Mouse (Mus musculus) small intestine, adult 2 months (tissue): ENCODE data around the gene Pax2. TPM values are rescaled to one million over a fixed set of nuclear protein-coding genes. Genes with fewer than 3 reads are reported as not detected.

Experiments used
- H3K27ac ChIP-seq: fragments of 200-500 bp; 2 replicates; pipeline ENCODE4 v1.5.1; 2012; ENCODE audit warnings: low read depth, low read length, control low read depth, inconsistent platforms; ENCODE audit not compliant: insufficient read depth
- H3K27me3 ChIP-seq: fragments of 200-500 bp; 2 replicates; pipeline ENCODE4 v1.6.1; 2012; ENCODE audit warnings: mild to moderate bottlenecking, moderate library complexity, low read length, inconsistent platforms; ENCODE audit not compliant: control insufficient read depth, insufficient read depth
- H3K36me3 ChIP-seq: fragments of 200-500 bp; 2 replicates; pipeline ENCODE4 v1.6.1; 2012; ENCODE audit warnings: mild to moderate bottlenecking, low read length, control low read depth, inconsistent platforms; ENCODE audit not compliant: control insufficient read depth, insufficient read depth
- H3K4me1 ChIP-seq: fragments of 200-500 bp; 2 replicates; pipeline ENCODE4 v1.6.1; 2012; ENCODE audit warnings: low read length, inconsistent platforms, mixed read lengths; ENCODE audit not compliant: control insufficient read depth, insufficient read depth, insufficient read length
- H3K4me3 ChIP-seq: fragments of 200-500 bp; 2 replicates; pipeline ENCODE4 v1.5.1; 2012; ENCODE audit warnings: low read depth, mild to moderate bottlenecking, control low read depth, inconsistent platforms, low read length, moderate library complexity
- CTCF ChIP-seq: fragments of 200-500 bp; IDR thresholded peaks from 2 replicates; pipeline ENCODE4 v1.5.1; 2012; ENCODE audit warnings: low read depth, mild to moderate bottlenecking, control low read depth, inconsistent platforms, low read length, moderate library complexity, mixed read lengths; ENCODE audit not compliant: insufficient replicate concordance, insufficient read length; ENCODE audit errors: extremely low read depth
- POLR2A ChIP-seq: fragments of 200-500 bp; IDR thresholded peaks from 2 replicates; pipeline ENCODE4 v1.6.1; 2012; ENCODE audit warnings: low read depth, mild to moderate bottlenecking, control low read depth, inconsistent platforms, low read length, moderate library complexity
- WGBS: fragments of 180-500 bp; shearing (Covaris S2); methylation state at CpG from one replicate; pipeline ENCODE4 v1.1.7; 2018; 5-methylcytosine and 5-hydroxymethylcytosine counted together
- polyA plus RNA-seq: library from polyadenylated mRNA; depleted of rRNA; stranded (reverse); fragments of >200 nt; gene quantifications from 2 replicates; pipeline ENCODE4 v1.2.3, GENCODE M21; 2012

Gene Pax2
- polyA plus RNA-seq, 1 experiment = not detected

- no peaks in the 10 kb centered on the region for H3K36me3 ChIP-seq
- WGBS = 31% methylated on average over 4 of the region's 4 CpGs
- H3K27ac ChIP-seq = no peak overlapping the region
- TF ChIP-seq POLR2A (no peak), CTCF (no peak)
- no peak overlapping the region for H3K4me3 ChIP-seq
- no peaks in the 10 kb centered on the region for H3K4me1 ChIP-seq
- H3K27me3 ChIP-seq = peaks cover 6% of the 10 kb centered on the region; the same call in 1 of the 2 replicates
Measured at GRCm38 (mm10) chr19:44825819-44826218, 70.0 kb downstream of the Pax2 start.

GRCm38 (mm10) chr19:44833391-44833790 lies 77.5 kb downstream of the Pax2 start:
- Histone ChIP-seq H3K4me3 (no peak overlapping the region), H3K27ac (no peak overlapping the region), H3K27me3 (peaks cover 40% of the 10 kb centered on the region), H3K36me3 (no peaks in the 10 kb centered on the region), H3K4me1 (peaks cover 12% of the 10 kb centered on the region)
- 18% methylated on average over 1 of the region's 1 CpGs for WGBS
- no peak for TF ChIP-seq POLR2A

- peaks cover 47% of the 10 kb centered on the region for H3K27me3 ChIP-seq
- TF ChIP-seq CTCF (no peak), POLR2A (no peak)
- 9% methylated on average over 11 of the region's 11 CpGs for WGBS
Measured at GRCm38 (mm10) chr19:44834218-44835041, 78.6 kb downstream of the Pax2 start.

GRCm38 (mm10) chr19:44835042-44835930 lies 79.4 kb downstream of the Pax2 start:
- 5% methylated on average over 34 of the region's 34 CpGs for WGBS
- Histone ChIP-seq H3K36me3 (no peaks in the 10 kb centered on the region), H3K27me3 (peaks cover 47% of the 10 kb centered on the region)

More at GRCm38 (mm10) chr19:44834218-44835041, 78.6 kb downstream of the Pax2 start:
- Histone ChIP-seq H3K27ac (no peak overlapping the region), H3K4me3 (no peak overlapping the region), H3K4me1 (peaks cover 12% of the 10 kb centered on the region), H3K36me3 (no peaks in the 10 kb centered on the region)

GRCm38 (mm10) chr19:44835931-44836861 lies 80.4 kb downstream of the Pax2 start:
- H3K36me3 ChIP-seq = no peaks in the 10 kb centered on the region
- peaks cover 47% of the 10 kb centered on the region for H3K27me3 ChIP-seq
- H3K4me1 ChIP-seq = peaks cover 12% of the 10 kb centered on the region
- WGBS = 1% methylated on average over 71 of the region's 71 CpGs
- TF ChIP-seq POLR2A = no peak
- no peak for TF ChIP-seq CTCF
- H3K4me3 ChIP-seq = peak overlapping the region; percentile 49
- H3K27ac ChIP-seq = no peak overlapping the region

More at GRCm38 (mm10) chr19:44835042-44835930, 79.4 kb downstream of the Pax2 start:
- no peak overlapping the region for H3K27ac ChIP-seq
- TF ChIP-seq POLR2A (no peak), CTCF (no peak)
- peak overlapping the region; percentile 49; the same call in 1 of the 2 replicates for H3K4me3 ChIP-seq
- H3K4me1 ChIP-seq = peaks cover 12% of the 10 kb centered on the region

- Histone ChIP-seq H3K4me3 (no peak overlapping the region), H3K4me1 (peaks cover 12% of the 10 kb centered on the region), H3K27me3 (peaks cover 47% of the 10 kb centered on the region), H3K36me3 (no peaks in the 10 kb centered on the region), H3K27ac (no peak overlapping the region)
- WGBS = 4% methylated on average over 37 of the region's 37 CpGs
- TF ChIP-seq POLR2A (no peak), CTCF (no peak)
Measured at GRCm38 (mm10) chr19:44837426-44838205, 81.8 kb downstream of the Pax2 start.
